Mouse (Mus musculus) kidney, postnatal 14 days (tissue): ENCODE measurements at regions not wholly inside any gene's neighbourhood (a gene's known extent, or its start where the extent isn't known, plus 50 kb on each side); places are given as distances from the start of the nearest gene placed in this dataset.

Source experiments
- DNase-seq: peaks from one replicate; pipeline ENCODE4 v3.0.0; 2022; ENCODE audit warnings: mixed read lengths

- no peak for DNase-seq
These were observed 308.2 kb upstream of the Hnrnpa3 start for GRCm38 (mm10) chr2:75350902-75351301.

GRCm38 (mm10) chr2:75351965-75352364 is 307.1 kb upstream of the Hnrnpa3 start:
- no peak for DNase-seq

GRCm38 (mm10) chr2:75352564-75352963 is 306.5 kb upstream of the Hnrnpa3 start:
- DNase-seq: no peak

GRCm38 (mm10) chr2:75356691-75357375 is 302.2 kb upstream of the Hnrnpa3 start:
- no peak for DNase-seq

- no peak for DNase-seq
These were observed 301.5 kb upstream of the Hnrnpa3 start for GRCm38 (mm10) chr2:75357516-75357915.

GRCm38 (mm10) chr2:75360936-75361335 is 298.1 kb upstream of the Hnrnpa3 start:
- DNase-seq: no peak

- no peak for DNase-seq
These were observed 282.4 kb upstream of the Hnrnpa3 start for GRCm38 (mm10) chr2:75376666-75377065.

- DNase-seq: no peak
These were observed 273.4 kb upstream of the Hnrnpa3 start for GRCm38 (mm10) chr2:75385551-75386263.

- DNase-seq: no peak
These were observed 272.4 kb upstream of the Hnrnpa3 start for GRCm38 (mm10) chr2:75386636-75387035.

GRCm38 (mm10) chr2:75392041-75392440 is 267.0 kb upstream of the Hnrnpa3 start:
- DNase-seq: no peak

- DNase-seq: no peak
These were observed 264.0 kb upstream of the Hnrnpa3 start for GRCm38 (mm10) chr2:75394928-75395673.

GRCm38 (mm10) chr2:75396016-75396415 is 263.0 kb upstream of the Hnrnpa3 start:
- no peak for DNase-seq

GRCm38 (mm10) chr2:75400291-75400870 is 258.7 kb upstream of the Hnrnpa3 start:
- DNase-seq: peak; percentile 37

GRCm38 (mm10) chr2:75403791-75404190 is 255.3 kb upstream of the Hnrnpa3 start:
- DNase-seq: no peak

- no peak for DNase-seq
These were observed 253.4 kb upstream of the Hnrnpa3 start for GRCm38 (mm10) chr2:75405524-75406214.

GRCm38 (mm10) chr2:75406721-75407455 is 252.2 kb upstream of the Hnrnpa3 start:
- no peak for DNase-seq

- no peak for DNase-seq
These were observed 251.5 kb upstream of the Hnrnpa3 start for GRCm38 (mm10) chr2:75407560-75407959.

- DNase-seq: no peak
These were observed 251.0 kb upstream of the Hnrnpa3 start for GRCm38 (mm10) chr2:75408016-75408415.

GRCm38 (mm10) chr2:75409806-75410205 is 249.3 kb upstream of the Hnrnpa3 start:
- no peak for DNase-seq

- no peak for DNase-seq
These were observed 246.3 kb upstream of the Hnrnpa3 start for GRCm38 (mm10) chr2:75412735-75413134.

GRCm38 (mm10) chr2:75418689-75419088 is 240.4 kb upstream of the Hnrnpa3 start:
- no peak for DNase-seq

GRCm38 (mm10) chr2:75419142-75419541 is 239.9 kb upstream of the Hnrnpa3 start:
- DNase-seq: no peak
